Mouse (Mus musculus): ENCODE data around the gene Map3k11. TPM values are rescaled to one million over a fixed set of nuclear protein-coding genes. Genes with fewer than 3 reads are reported as not detected.

The Map3k11 gene
- polyA plus RNA-seq, 2 experiments from 2014 or later = 7.8 to 9.2 TPM

- ATAC-seq = no peak
These were observed 50.9 kb downstream of the Map3k11 start for GRCm38 (mm10) chr19:5739446-5739845.

GRCm38 (mm10) chr19:5740320-5741317 is 52.1 kb downstream of the Map3k11 start, which contains the start of gene Ltbp3:
Gene Ltbp3, plus strand, starts transcription at chr19:5740904.
- no peak for ATAC-seq

DNA sequence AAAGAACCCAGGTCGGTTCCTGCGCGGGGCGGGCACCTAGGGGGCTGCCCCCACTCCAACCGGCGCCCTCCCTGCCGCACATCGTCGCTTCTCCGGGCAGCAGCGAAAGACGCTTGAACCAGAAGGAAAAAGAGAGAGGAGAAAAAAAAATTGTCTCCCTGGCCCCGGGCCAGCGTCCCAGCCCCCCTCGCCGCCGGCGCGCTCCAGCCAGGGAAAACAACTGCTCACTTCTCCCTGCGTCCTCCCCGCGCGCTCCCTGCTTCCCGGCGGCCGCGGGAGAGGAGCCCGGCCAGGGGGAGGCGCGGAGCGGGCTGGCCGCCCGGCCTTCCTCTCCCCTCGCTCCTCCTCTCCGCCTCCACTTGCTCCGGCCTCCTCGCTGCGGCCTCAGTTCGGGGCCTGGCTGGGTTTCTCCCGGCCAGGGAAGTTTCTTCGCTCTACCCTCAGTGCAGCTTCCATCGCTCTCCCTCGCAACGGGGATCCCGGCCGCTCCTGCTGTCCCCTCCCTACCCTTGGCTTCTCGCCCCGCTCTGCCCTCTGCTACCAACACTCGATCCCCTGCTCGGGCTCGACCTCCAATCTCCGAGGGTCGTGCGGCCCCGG is 53.2 kb downstream of the Map3k11 start:
- ATAC-seq = no peak

DNA sequence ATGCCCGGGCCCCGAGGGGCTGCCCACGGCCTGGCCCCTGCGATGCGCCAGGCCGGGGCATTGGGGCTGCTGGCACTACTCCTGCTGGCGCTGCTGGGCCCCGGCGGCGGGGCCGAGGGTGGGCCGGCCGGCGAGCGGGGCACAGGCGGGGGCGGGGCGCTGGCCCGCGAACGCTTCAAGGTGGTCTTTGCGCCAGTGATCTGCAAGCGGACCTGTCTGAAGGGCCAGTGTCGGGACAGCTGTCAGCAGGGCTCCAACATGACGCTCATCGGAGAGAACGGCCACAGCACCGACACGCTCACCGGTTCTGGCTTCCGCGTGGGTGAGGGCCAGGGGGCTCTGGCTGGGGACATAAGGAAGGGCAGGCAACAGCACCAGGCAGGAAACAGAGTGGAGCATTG is 53.7 kb downstream of the Map3k11 start:
- no peak for ATAC-seq

- no peak for ATAC-seq
These were observed 55.0 kb downstream of the Map3k11 start for GRCm38 (mm10) chr19:5743576-5743975.

DNA sequence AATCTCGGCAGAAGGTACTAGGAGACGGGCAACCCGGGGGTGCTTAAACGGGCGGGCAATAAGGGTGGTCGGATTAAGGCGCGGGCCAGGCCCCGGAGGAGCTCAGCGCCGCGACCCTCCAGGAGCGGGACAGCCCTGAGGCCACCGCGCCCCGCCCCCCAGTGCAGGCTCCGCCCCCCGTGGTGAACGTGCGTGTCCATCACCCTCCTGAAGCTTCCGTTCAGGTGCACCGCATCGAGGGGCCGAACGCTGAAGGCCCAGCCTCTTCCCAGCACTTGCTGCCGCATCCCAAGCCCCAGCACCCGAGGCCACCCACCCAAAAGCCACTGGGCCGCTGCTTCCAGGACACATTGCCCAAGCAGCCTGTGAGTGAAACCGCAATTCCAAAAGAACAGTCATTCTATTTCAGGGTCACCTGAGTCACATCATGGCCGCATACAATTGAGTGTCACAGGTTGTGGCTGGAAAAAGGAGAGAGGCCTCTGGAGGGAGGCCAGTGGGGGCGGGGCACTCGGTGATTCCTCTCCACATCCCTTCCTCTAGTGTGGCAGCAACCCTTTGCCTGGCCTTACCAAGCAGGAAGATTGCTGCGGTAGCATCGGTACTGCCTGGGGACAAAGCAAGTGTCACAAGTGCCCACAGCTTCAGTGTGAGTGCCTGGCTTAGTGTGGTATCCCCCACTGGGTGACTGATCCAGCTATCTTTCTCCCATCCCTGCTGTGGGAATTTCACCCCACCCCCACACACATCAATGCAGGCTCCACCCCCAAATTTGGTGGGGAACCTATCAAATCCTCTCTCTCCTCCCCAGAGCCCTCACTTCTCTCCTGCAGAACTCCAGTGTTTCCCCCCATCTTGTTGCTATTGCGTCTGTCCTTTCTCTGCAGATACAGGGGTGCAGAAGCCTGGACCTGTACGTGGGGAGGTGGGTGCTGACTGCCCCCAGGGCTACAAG is 57.5 kb downstream of the Map3k11 start:
- no peak for ATAC-seq

DNA sequence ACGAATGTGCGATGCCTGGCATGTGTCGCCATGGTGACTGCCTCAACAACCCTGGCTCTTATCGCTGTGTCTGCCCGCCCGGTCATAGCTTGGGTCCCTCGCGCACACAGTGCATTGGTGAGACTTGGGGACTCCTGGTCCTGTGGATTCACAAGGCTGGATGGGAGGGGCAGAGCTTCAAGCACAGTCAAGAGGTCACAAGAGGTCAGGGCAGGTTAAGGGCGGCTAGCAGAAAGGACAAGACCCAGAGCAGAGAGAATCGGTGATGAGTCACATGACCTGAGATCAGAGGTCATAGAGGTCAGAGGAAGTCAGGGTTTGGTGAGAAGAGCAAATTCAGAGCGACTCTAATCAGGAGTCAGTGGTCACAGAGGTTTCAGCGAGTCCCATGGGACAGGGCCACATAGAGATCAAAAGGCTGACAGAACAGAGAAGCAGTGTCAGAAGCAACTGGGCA is 58.4 kb downstream of the Map3k11 start:
- ATAC-seq = no peak

- no peak for ATAC-seq
These were observed 60.9 kb downstream of the Map3k11 start for GRCm38 (mm10) chr19:5749476-5749875.

GRCm38 (mm10) chr19:5750951-5751350 is 62.4 kb downstream of the Map3k11 start:
- ATAC-seq = no peak

DNA sequence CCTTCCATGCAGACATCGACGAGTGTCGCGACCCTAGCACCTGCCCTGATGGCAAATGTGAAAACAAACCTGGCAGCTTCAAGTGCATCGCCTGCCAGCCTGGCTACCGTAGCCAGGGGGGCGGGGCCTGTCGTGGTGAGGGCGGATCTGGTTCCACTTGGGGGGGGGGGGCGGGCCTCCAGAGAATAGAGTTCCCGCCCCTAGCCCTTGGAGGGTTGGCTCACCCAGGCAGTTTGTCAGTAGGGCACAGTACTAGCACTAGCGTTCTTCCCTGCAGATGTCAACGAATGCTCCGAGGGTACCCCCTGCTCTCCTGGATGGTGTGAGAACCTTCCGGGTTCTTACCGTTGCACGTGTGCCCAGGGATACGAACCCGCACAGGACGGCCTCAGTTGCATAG is 63.2 kb downstream of the Map3k11 start:
- no peak for ATAC-seq

Other genes with a start within 250 kb of the Map3k11 start
- not detected for gene Fosl1, start 241.2 kb upstream of the Map3k11 start, polyA plus RNA-seq (2017; shearing (Covaris generic))
- gene Ccdc85b, start 230.8 kb upstream of the Map3k11 start, polyA plus RNA-seq (2017; shearing (Covaris generic)) = 1 to 10 TPM; 1.1 to 1.2 TPM
- 10 to 100 TPM; 65.0 to 84.0 TPM for gene Fibp, start 228.1 kb upstream of the Map3k11 start, polyA plus RNA-seq (2017; shearing (Covaris generic))
- 100 to 1,000 TPM; 175 to 215 TPM for gene Ctsw, start 220.2 kb upstream of the Map3k11 start, polyA plus RNA-seq (2017; shearing (Covaris generic))
- 1 to 10 TPM; 1.5 to 1.9 TPM for gene Efemp2, start 214.8 kb upstream of the Map3k11 start, polyA plus RNA-seq (2017; shearing (Covaris generic))
- 10 to 100 TPM; 34.3 to 39.7 TPM for gene Mus81, start 200.3 kb upstream of the Map3k11 start, polyA plus RNA-seq (2017; shearing (Covaris generic))
- gene Cfl1, start 198.3 kb upstream of the Map3k11 start, polyA plus RNA-seq (2017; shearing (Covaris generic)) = 1,000 to 10,000 TPM; 2,749 to 2,812 TPM
- gene 1700020D05Rik, start 185.0 kb upstream of the Map3k11 start, polyA plus RNA-seq (2017; shearing (Covaris generic)) = under 1 TPM; 0.33 to 0.51 TPM
- gene Snx32, start 178.2 kb upstream of the Map3k11 start, polyA plus RNA-seq (2017; shearing (Covaris generic)) = 10 to 100 TPM; 16.3 to 18.4 TPM
- gene Ovol1, start 128.1 kb upstream of the Map3k11 start, polyA plus RNA-seq (2017; shearing (Covaris generic)) = not detected
- gene Ap5b1, start 120.7 kb upstream of the Map3k11 start, polyA plus RNA-seq (2017; shearing (Covaris generic)) = 1 to 10 TPM; 5.1 to 8.6 TPM
- 10 to 100 TPM; 65.1 to 70.2 TPM for gene Rnaseh2c, start 86.9 kb upstream of the Map3k11 start, polyA plus RNA-seq (2017; shearing (Covaris generic))
- 10 to 100 TPM; 21.9 to 37.3 TPM for gene Kat5, start 78.5 kb upstream of the Map3k11 start, polyA plus RNA-seq (2017; shearing (Covaris generic))
- gene Rela, start 51.3 kb upstream of the Map3k11 start, polyA plus RNA-seq (2017; shearing (Covaris generic)) = 100 to 1,000 TPM in 1 of 2 experiments, 10 to 100 TPM in 1; 96.1 to 107 TPM
- gene Sipa1, start 25.0 kb upstream of the Map3k11 start, polyA plus RNA-seq (2017; shearing (Covaris generic)) = 10 to 100 TPM; 22.3 to 22.4 TPM
- 10 to 100 TPM; 20.6 to 21.7 TPM for gene Pcnx3, start 166 bp downstream of the Map3k11 start, polyA plus RNA-seq (2017; shearing (Covaris generic))
- 1 to 10 TPM; 1.5 to 2.8 TPM for gene Kcnk7, start 15.6 kb downstream of the Map3k11 start, polyA plus RNA-seq (2017; shearing (Covaris generic))
- 10 to 100 TPM; 16.5 to 26.4 TPM for gene Ehbp1l1, start 37.6 kb downstream of the Map3k11 start, polyA plus RNA-seq (2017; shearing (Covaris generic))
- 10 to 100 TPM; 20.1 to 44.7 TPM for gene Fam89b, start 40.9 kb downstream of the Map3k11 start, polyA plus RNA-seq (2017; shearing (Covaris generic))
- not detected for gene Ltbp3, start 52.2 kb downstream of the Map3k11 start, polyA plus RNA-seq (2017; shearing (Covaris generic))
- gene Scyl1, start 82.7 kb downstream of the Map3k11 start, polyA plus RNA-seq (2017; shearing (Covaris generic)) = 10 to 100 TPM in 1 of 2 experiments, 1 to 10 TPM in 1; 8.4 to 16.8 TPM
- 10 to 100 TPM; 70.6 to 78.6 TPM for gene Frmd8, start 186.5 kb downstream of the Map3k11 start, polyA plus RNA-seq (2017; shearing (Covaris generic))
- 10 to 100 TPM; 43.3 to 60.2 TPM for gene Slc25a45, start 189.1 kb downstream of the Map3k11 start, polyA plus RNA-seq (2017; shearing (Covaris generic))
- under 1 TPM; 0.29 to 0.58 TPM for gene Tigd3, start 205.4 kb downstream of the Map3k11 start, polyA plus RNA-seq (2017; shearing (Covaris generic))
- gene Dpf2, start 224.3 kb downstream of the Map3k11 start, polyA plus RNA-seq (2017; shearing (Covaris generic)) = 100 to 1,000 TPM; 123 to 178 TPM
- gene Cdc42ep2, start 236.1 kb downstream of the Map3k11 start, polyA plus RNA-seq (2017; shearing (Covaris generic)) = under 1 TPM in 1 of 2 experiments, not detected in 1; 0.25 TPM

Data from activated CD4-positive, CD25-positive, alpha-beta regulatory T cell, adult 4 months (primary cell).